Comparison of ENCODE assay signal across 21 mouse cellular contexts in genomic region chr12:16450771-16451435, GRCm38 (mm10).
DNase-seq lines count a peak whose midpoint lies in the region; ATAC-seq and TF ChIP-seq lines count a peak whose summit lies in the region.
"Had no signal": no experiment of that assay in that cellular context is flagged by ENCODE, and none has a peak within 500 bp of the region (broad histone marks: within the 10 kb centered on the region; RNA-seq: fewer than 3 reads in every experiment).

No protein-coding gene starts in this region.

- no peaks in the 10 kb centered on the region for H3K27me3 ChIP-seq in midbrain, embryonic 12.5 days
- no peaks in the 10 kb centered on the region for H3K27me3 ChIP-seq in midbrain, embryonic 15.5 days (replicated peaks)
- H3K27me3 ChIP-seq: embryonic facial prominence, embryonic 13.5 days; forebrain, embryonic 13.5 days; hindbrain, embryonic 12.5 days had no signal

- H3K4me1 ChIP-seq in midbrain, embryonic 12.5 days: no peaks in the 10 kb centered on the region
- no peaks in the 10 kb centered on the region for H3K4me1 ChIP-seq in midbrain, embryonic 15.5 days
- H3K4me1 ChIP-seq: embryonic facial prominence, embryonic 13.5 days; forebrain, embryonic 13.5 days; heart, embryonic 10.5 days; hindbrain, embryonic 12.5 days had no signal

- H3K27ac ChIP-seq in midbrain, embryonic 12.5 days (replicated peaks): no peak overlapping the region
- no peak overlapping the region for H3K27ac ChIP-seq in midbrain, embryonic 15.5 days
- H3K27ac ChIP-seq: embryonic facial prominence, embryonic 13.5 days; forebrain, embryonic 13.5 days; heart, embryonic 10.5 days; hindbrain, embryonic 12.5 days had no signal

- no peaks in the 10 kb centered on the region for H3K36me3 ChIP-seq in midbrain, embryonic 12.5 days
- H3K36me3 ChIP-seq in midbrain, embryonic 15.5 days (replicated peaks): no peaks in the 10 kb centered on the region
- H3K36me3 ChIP-seq: embryonic facial prominence, embryonic 13.5 days; heart, embryonic 10.5 days; hindbrain, embryonic 12.5 days had no signal

- H3K9ac ChIP-seq in midbrain, embryonic 12.5 days (replicated peaks): no peak overlapping the region
- H3K9ac ChIP-seq in midbrain, embryonic 15.5 days: no peak overlapping the region
- H3K9ac ChIP-seq: embryonic facial prominence, embryonic 13.5 days; forebrain, embryonic 13.5 days; forebrain, postnatal 0 days; hindbrain, embryonic 12.5 days had no signal

- 59% methylated on average over 3 of the region's 3 CpGs for WGBS in midbrain, embryonic 12.5 days
- WGBS in midbrain, embryonic 15.5 days: 70% methylated on average over 3 of the region's 3 CpGs

- H3K4me2 ChIP-seq in midbrain, embryonic 12.5 days (replicated peaks): no peak overlapping the region
- no peak overlapping the region for H3K4me2 ChIP-seq in midbrain, embryonic 15.5 days
- H3K4me2 ChIP-seq: embryonic facial prominence, embryonic 13.5 days; forebrain, embryonic 13.5 days; hindbrain, embryonic 12.5 days had no signal

- H3K4me3 ChIP-seq in midbrain, embryonic 12.5 days: no peak overlapping the region
- no peak overlapping the region for H3K4me3 ChIP-seq in midbrain, embryonic 15.5 days
- H3K4me3 ChIP-seq: embryonic facial prominence, embryonic 13.5 days; forebrain, embryonic 13.5 days; heart, embryonic 10.5 days; hindbrain, embryonic 12.5 days had no signal

- DNase-seq in adrenal gland, postnatal 36 days: peak; percentile 5 to 8
- DNase-seq in adrenal gland, adult 8-10 months: no peak
- DNase-seq in brain, embryonic 14.5 days (ENCODE audit: low read depth): peak; percentile 23
- no peak for DNase-seq in thymus, postnatal 36 days
- no peak for DNase-seq in urinary bladder, adult 18-20 months (ENCODE audit: low spot score in 2 of 2)
- DNase-seq: cerebellum, adult 2 months; cerebellum, postnatal 36 days; forebrain, postnatal 0 days; gastrocnemius, postnatal 10 days; heart, adult 18-20 months; heart, postnatal 4 days; kidney, adult 8-10 months had no signal

- H3K9me3 ChIP-seq in midbrain, embryonic 12.5 days: no peaks in the 10 kb centered on the region
- H3K9me3 ChIP-seq in midbrain, embryonic 15.5 days: peaks cover 4% of the 10 kb centered on the region; the same call in 1 of the 2 replicates
- H3K9me3 ChIP-seq: heart, embryonic 10.5 days had no signal

- TF ChIP-seq CTCF in brain, embryonic 14.5 days (IDR thresholded peaks at IDR 0.05; ENCODE audit: borderline replicate concordance, extremely low read depth, insufficient read depth, insufficient read length): no peak

- no peak for TF ChIP-seq POLR2A in brain, embryonic 14.5 days (IDR thresholded peaks at IDR 0.05; ENCODE audit: borderline replicate concordance, extremely low read depth, insufficient read depth, insufficient read length, poor library complexity, severe bottlenecking)

- peak; percentile 19; the same call in 1 of the 2 replicates for ATAC-seq in midbrain, embryonic 12.5 days (ENCODE audit: low FRiP score, low read depth)
- no peak for ATAC-seq in midbrain, embryonic 15.5 days (replicated peaks)
- ATAC-seq: forebrain, embryonic 13.5 days; forebrain, postnatal 0 days; hindbrain, embryonic 16.5 days; inflammation-experienced regulatory T-cells, adult 6 months; intestine, postnatal 0 days had no signal

Comparison
In these comparisons a context has a peak if more than half of its experiments do, and no peak if none do; other contexts are left out.
1. DNase-seq: peak in adrenal gland, postnatal 36 days (2 of 2) and brain, embryonic 14.5 days (single experiment); none in adrenal gland, adult 8-10 months (single experiment), thymus, postnatal 36 days (0 of 2) and urinary bladder, adult 18-20 months (0 of 2).